Mouse (Mus musculus): ENCODE measurements around the gene Zbtb48.

GRCm38 (mm10) chr4:151999481-151999880 is 28.0 kb downstream of the Zbtb48 start:
- TF ChIP-seq CTCF (IDR thresholded peaks at IDR 0.05; ENCODE audit: low read depth) (no peak), EP300 (IDR thresholded peaks at IDR 0.05; ENCODE audit: low read depth) (no peak)
